Mouse (Mus musculus): ENCODE results near the gene Cic. TPM values are rescaled to one million over a fixed set of nuclear protein-coding genes. Genes with fewer than 3 reads are reported as not detected.
A peak's percentile ranks its signal among the peaks of the same experiment; 100 is the strongest.

Gene Cic
- polyA plus RNA-seq, 1 experiment: 290 TPM

- no peaks in the 10 kb centered on the region for H3K9me3 ChIP-seq
- H3K4me1 ChIP-seq: peaks cover 28% of the 10 kb centered on the region
- H3K36me3 ChIP-seq (replicated peaks; ENCODE audit: low read length): no peaks in the 10 kb centered on the region
- no peak within 1 kb of the TSS for H3K4me3 ChIP-seq (replicated peaks)
- H3K27me3 ChIP-seq (replicated peaks): peaks cover 46% of the 10 kb centered on the region
- TF ChIP-seq FLI1 (IDR thresholded peaks at IDR 0.05; ENCODE audit: low read length): no peak
- no peak for TF ChIP-seq GATA1 (IDR thresholded peaks at IDR 0.05; ENCODE audit: borderline replicate concordance, low read length)
These were observed 33.6 kb downstream of the Cic start, which contains the start of gene Prr19 for GRCm38 (mm10) chr7:25301063-25301462. Prr19 (plus strand) TSS chr7:25301411.

- TF ChIP-seq FLI1 (IDR thresholded peaks at IDR 0.05; ENCODE audit: low read length) (no peak), GATA1 (IDR thresholded peaks at IDR 0.05; ENCODE audit: borderline replicate concordance, low read length) (no peak)
- no peaks in the 10 kb centered on the region for H3K36me3 ChIP-seq (replicated peaks; ENCODE audit: low read length)
- no peak overlapping the region for H3K4me3 ChIP-seq (replicated peaks)
- H3K9me3 ChIP-seq: no peaks in the 10 kb centered on the region
- H3K27me3 ChIP-seq (replicated peaks): peaks cover 54% of the 10 kb centered on the region
- H3K4me1 ChIP-seq: peaks cover 14% of the 10 kb centered on the region
These were observed 35.6 kb downstream of the Cic start for GRCm38 (mm10) chr7:25303003-25303684.

GRCm38 (mm10) chr7:25303685-25304006 is 36.1 kb downstream of the Cic start:
- H3K27me3 ChIP-seq (replicated peaks): peaks cover 59% of the 10 kb centered on the region
- H3K9me3 ChIP-seq: no peaks in the 10 kb centered on the region
- peaks cover 15% of the 10 kb centered on the region for H3K4me1 ChIP-seq
- no peaks in the 10 kb centered on the region for H3K36me3 ChIP-seq (replicated peaks; ENCODE audit: low read length)
- H3K4me3 ChIP-seq (replicated peaks): no peak overlapping the region
- TF ChIP-seq FLI1 (IDR thresholded peaks at IDR 0.05; ENCODE audit: low read length): no peak

GRCm38 (mm10) chr7:25305481-25305880 is 38.0 kb downstream of the Cic start:
- no peaks in the 10 kb centered on the region for H3K36me3 ChIP-seq (replicated peaks; ENCODE audit: low read length)
- H3K4me1 ChIP-seq: peaks cover 19% of the 10 kb centered on the region
- TF ChIP-seq GATA1 (IDR thresholded peaks at IDR 0.05; ENCODE audit: borderline replicate concordance, low read length): no peak
- no peak for TF ChIP-seq FLI1 (IDR thresholded peaks at IDR 0.05; ENCODE audit: low read length)
- no peak overlapping the region for H3K4me3 ChIP-seq (replicated peaks)
- H3K9me3 ChIP-seq: no peaks in the 10 kb centered on the region
- H3K27me3 ChIP-seq (replicated peaks): peaks cover 74% of the 10 kb centered on the region

GRCm38 (mm10) chr7:25305956-25306613 is 38.6 kb downstream of the Cic start, which contains the start of gene Tmem145:
Tmem145 (plus strand) TSS chr7:25306106.
- Histone ChIP-seq H3K4me1 (peaks cover 17% of the 10 kb centered on the region), H3K9me3 (no peaks in the 10 kb centered on the region), H3K27me3 (replicated peaks) (peaks cover 76% of the 10 kb centered on the region), H3K4me3 (replicated peaks) (peak within 1 kb of the TSS; percentile 85), H3K36me3 (replicated peaks; ENCODE audit: low read length) (no peaks in the 10 kb centered on the region)
- TF ChIP-seq GATA1 (IDR thresholded peaks at IDR 0.05; ENCODE audit: borderline replicate concordance, low read length) (no peak), FLI1 (IDR thresholded peaks at IDR 0.05; ENCODE audit: low read length) (no peak)

GRCm38 (mm10) chr7:25306614-25306996 is 39.1 kb downstream of the Cic start:
- Histone ChIP-seq H3K4me1 (peaks cover 15% of the 10 kb centered on the region), H3K4me3 (replicated peaks) (no peak overlapping the region), H3K36me3 (replicated peaks; ENCODE audit: low read length) (no peaks in the 10 kb centered on the region), H3K27me3 (replicated peaks) (peaks cover 78% of the 10 kb centered on the region), H3K9me3 (no peaks in the 10 kb centered on the region)
- TF ChIP-seq FLI1 (IDR thresholded peaks at IDR 0.05; ENCODE audit: low read length): no peak
- TF ChIP-seq GATA1 (IDR thresholded peaks at IDR 0.05; ENCODE audit: borderline replicate concordance, low read length): no peak

- Histone ChIP-seq H3K4me1 (peaks cover 15% of the 10 kb centered on the region), H3K9me3 (no peaks in the 10 kb centered on the region), H3K27me3 (replicated peaks) (peaks cover 87% of the 10 kb centered on the region), H3K36me3 (replicated peaks; ENCODE audit: low read length) (no peaks in the 10 kb centered on the region), H3K4me3 (replicated peaks) (peak overlapping the region; percentile 33)
- TF ChIP-seq GATA1 (IDR thresholded peaks at IDR 0.05; ENCODE audit: borderline replicate concordance, low read length): no peak
- no peak for TF ChIP-seq FLI1 (IDR thresholded peaks at IDR 0.05; ENCODE audit: low read length)
These were observed 41.3 kb downstream of the Cic start for GRCm38 (mm10) chr7:25308702-25309318.

DNA sequence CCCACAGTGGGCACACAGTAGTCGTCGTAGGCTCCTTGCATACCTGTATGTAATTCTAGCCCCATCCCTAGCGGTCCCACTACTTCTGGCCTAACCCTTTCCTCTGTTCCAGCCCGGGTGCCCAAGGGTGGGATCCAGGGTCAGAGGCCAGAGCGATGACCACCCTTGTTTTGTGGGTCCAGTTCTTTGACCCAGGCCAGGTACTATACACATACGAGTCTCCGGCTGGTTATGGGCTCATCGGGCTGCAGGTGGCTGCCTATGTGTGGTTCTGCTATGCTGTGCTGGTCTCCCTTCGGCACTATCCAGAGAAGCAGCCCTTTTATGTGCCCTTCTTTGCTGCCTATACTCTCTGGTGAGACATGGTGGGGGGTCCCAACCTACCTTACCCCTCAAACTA is 41.9 kb downstream of the Cic start:
- Histone ChIP-seq H3K27me3 (replicated peaks) (peaks cover 88% of the 10 kb centered on the region), H3K9me3 (no peaks in the 10 kb centered on the region), H3K36me3 (replicated peaks; ENCODE audit: low read length) (no peaks in the 10 kb centered on the region), H3K4me3 (replicated peaks) (no peak overlapping the region), H3K4me1 (peaks cover 15% of the 10 kb centered on the region)
- TF ChIP-seq FLI1 (IDR thresholded peaks at IDR 0.05; ENCODE audit: low read length) (no peak), GATA1 (IDR thresholded peaks at IDR 0.05; ENCODE audit: borderline replicate concordance, low read length) (no peak)

DNA sequence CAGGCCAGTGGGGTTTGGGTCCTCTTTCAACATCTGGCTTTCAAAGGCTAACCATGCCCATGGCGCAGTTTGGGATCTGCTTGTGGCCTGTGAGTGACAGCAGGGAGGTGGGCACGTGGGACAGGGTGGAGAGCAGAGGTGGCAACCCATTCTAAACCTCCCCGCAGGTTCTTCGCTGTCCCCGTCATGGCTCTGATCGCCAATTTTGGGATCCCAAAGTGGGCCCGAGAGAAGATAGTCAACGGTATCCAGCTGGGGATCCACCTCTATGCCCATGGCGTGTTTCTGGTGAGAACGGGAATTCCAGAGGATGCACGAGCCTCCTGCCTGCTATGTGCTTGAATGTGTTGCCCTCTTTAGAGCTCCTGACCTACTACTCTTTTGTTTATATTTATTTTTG is 43.7 kb downstream of the Cic start:
- Histone ChIP-seq H3K27me3 (replicated peaks) (peaks cover 92% of the 10 kb centered on the region), H3K36me3 (replicated peaks; ENCODE audit: low read length) (no peaks in the 10 kb centered on the region), H3K4me3 (replicated peaks) (no peak overlapping the region), H3K9me3 (no peaks in the 10 kb centered on the region), H3K4me1 (peaks cover 25% of the 10 kb centered on the region)
- no peak for TF ChIP-seq GATA1 (IDR thresholded peaks at IDR 0.05; ENCODE audit: borderline replicate concordance, low read length)
- no peak for TF ChIP-seq FLI1 (IDR thresholded peaks at IDR 0.05; ENCODE audit: low read length)

GRCm38 (mm10) chr7:25313325-25313724 is 45.8 kb downstream of the Cic start:
- Histone ChIP-seq H3K4me1 (peaks cover 35% of the 10 kb centered on the region), H3K9me3 (no peaks in the 10 kb centered on the region)

More at GRCm38 (mm10) chr7:25313325-25313724, 45.8 kb downstream of the Cic start:
- Histone ChIP-seq H3K4me3 (replicated peaks) (no peak overlapping the region), H3K27me3 (replicated peaks) (peaks cover 70% of the 10 kb centered on the region), H3K36me3 (replicated peaks; ENCODE audit: low read length) (no peaks in the 10 kb centered on the region)
- TF ChIP-seq FLI1 (IDR thresholded peaks at IDR 0.05; ENCODE audit: low read length): no peak
- no peak for TF ChIP-seq GATA1 (IDR thresholded peaks at IDR 0.05; ENCODE audit: borderline replicate concordance, low read length)
